Mouse (Mus musculus) cerebellum, adult 2 months (tissue): ENCODE data around the gene Proz.

ENCODE experiments used
- CTCF ChIP-seq: fragments of 200-500 bp; IDR thresholded peaks from 2 replicates; pipeline ENCODE4 v1.5.1; 2011; ENCODE audit warnings: low read depth, mild to moderate bottlenecking, control low read depth, low read length, moderate library complexity, borderline replicate concordance; ENCODE audit not compliant: insufficient read depth
- POLR2A ChIP-seq: fragments of 200-500 bp; IDR thresholded peaks from 2 replicates; pipeline ENCODE4 v1.6.1; 2011; ENCODE audit warnings: low read length, control low read depth, borderline replicate concordance; ENCODE audit not compliant: insufficient read depth

- no peak for TF ChIP-seq POLR2A
- TF ChIP-seq CTCF: no peak
Measured at GRCm38 (mm10) chr8:13057351-13057750, 3.4 kb upstream of the Proz start.
